Mouse (Mus musculus) layer of hippocampus, adult 18-20 months (tissue): ENCODE data around the gene Adgrb2. TPM values are rescaled to one million over a fixed set of nuclear protein-coding genes. Genes with fewer than 3 reads are reported as not detected.

ENCODE experiments used
- DNase-seq, 2 experiments: peaks; one replicate each; pipeline ENCODE4 v3.0.0; 2022; ENCODE audit warnings: low spot score in 2 of 2
- total RNA-seq, 2 experiments: library from RNA; stranded (reverse); gene quantifications; 2 replicates each; pipeline ENCODE4 v1.2.3; 2021

Gene Adgrb2
- total RNA-seq, 2 experiments from 2014 or later = 515 to 540 TPM

GRCm38 (mm10) chr4:130063191-130063590 is 78.5 kb downstream of the Adgrb2 start:
- no peak for DNase-seq

GRCm38 (mm10) chr4:130066816-130067215 is 82.1 kb downstream of the Adgrb2 start:
- no peak for DNase-seq

- no peak for DNase-seq
Measured at GRCm38 (mm10) chr4:130070523-130070922, 85.9 kb downstream of the Adgrb2 start.

GRCm38 (mm10) chr4:130071758-130072157 is 87.1 kb downstream of the Adgrb2 start:
- no peak for DNase-seq

Other genes with a start within 250 kb of the Adgrb2 start
- 10 to 100 TPM; 82.7 to 88.7 TPM for gene Khdrbs1, start 242.6 kb upstream of the Adgrb2 start, total RNA-seq
- 100 to 1,000 TPM; 142 to 143 TPM for gene Ptp4a2, start 173.7 kb upstream of the Adgrb2 start, total RNA-seq
- gene Spocd1, start 55.6 kb upstream of the Adgrb2 start, total RNA-seq = under 1 TPM; 0.37 to 0.41 TPM
- gene Col16a1, start 63.0 kb downstream of the Adgrb2 start, total RNA-seq = 10 to 100 TPM; 11.3 to 12.2 TPM
- 10 to 100 TPM; 71.9 to 72.0 TPM for gene Pef1, start 117.7 kb downstream of the Adgrb2 start, total RNA-seq
- 1 to 10 TPM; 1.6 to 2.3 TPM for gene Hcrtr1, start 154.5 kb downstream of the Adgrb2 start, total RNA-seq
- gene Tinagl1, start 190.3 kb downstream of the Adgrb2 start, total RNA-seq = 10 to 100 TPM; 12.5 to 15.9 TPM
- not detected for gene Gm853, start 237.5 kb downstream of the Adgrb2 start, total RNA-seq